Mouse (Mus musculus) thymus, adult 2 months (tissue): ENCODE results near the gene Nlgn1. TPM values are rescaled to one million over a fixed set of nuclear protein-coding genes. Genes with fewer than 3 reads are reported as not detected.

ENCODE experiments used
- DNase-seq: peaks from one replicate; pipeline ENCODE4 v3.0.0; 2021
- H3K27ac ChIP-seq: fragments of 200-500 bp; 2 replicates; pipeline ENCODE4 v1.5.1; 2012; ENCODE audit warnings: low read length, control low read depth; ENCODE audit not compliant: control insufficient read depth, insufficient read depth
- H3K27me3 ChIP-seq: fragments of 200-500 bp; 2 replicates; pipeline ENCODE4 v1.6.1; 2012; ENCODE audit warnings: mild to moderate bottlenecking, low read length, moderate library complexity, mixed read lengths; ENCODE audit not compliant: control insufficient read depth, insufficient read depth
- H3K36me3 ChIP-seq: fragments of 200-500 bp; 2 replicates; pipeline ENCODE4 v1.6.1; 2012; ENCODE audit warnings: mild to moderate bottlenecking, low read length, moderate library complexity; ENCODE audit not compliant: control insufficient read depth, insufficient read depth
- H3K4me1 ChIP-seq: fragments of 200-500 bp; replicated peaks from 2 replicates; pipeline ENCODE4 v1.6.1; 2012; ENCODE audit warnings: low read length; ENCODE audit not compliant: control insufficient read depth, insufficient read depth
- H3K4me3 ChIP-seq: fragments of 200-500 bp; 2 replicates; pipeline ENCODE4 v1.5.1; 2012; ENCODE audit warnings: mild to moderate bottlenecking, low read length, control low read depth, moderate library complexity; ENCODE audit not compliant: control insufficient read depth, insufficient read depth
- CTCF ChIP-seq: fragments of 200-500 bp; IDR thresholded peaks from 2 replicates; pipeline ENCODE4 v1.5.1; 2012; ENCODE audit warnings: mild to moderate bottlenecking, control low read depth, low read length, moderate library complexity, borderline replicate concordance; ENCODE audit not compliant: control insufficient read depth, poor library complexity, insufficient read depth; ENCODE audit errors: extremely low read depth
- POLR2A ChIP-seq: fragments of 200-500 bp; IDR thresholded peaks from 2 replicates; pipeline ENCODE4 v1.6.1; 2012; ENCODE audit warnings: mild to moderate bottlenecking, low read length, control low read depth, moderate library complexity; ENCODE audit not compliant: control insufficient read depth, poor library complexity, insufficient read depth; ENCODE audit errors: extremely low read depth
- WGBS: fragments of 180-500 bp; shearing (Covaris S2); methylation state at CpG from one replicate; pipeline ENCODE4 v1.1.7; 2018; 5-methylcytosine and 5-hydroxymethylcytosine counted together
- polyA plus RNA-seq: library from polyadenylated mRNA; depleted of rRNA; stranded (reverse); fragments of >200 nt; gene quantifications from 2 replicates; pipeline ENCODE4 v1.2.3, GENCODE M21; 2012

Nlgn1 gene
- polyA plus RNA-seq, 1 experiment, result 0.96 TPM

GRCm38 (mm10) chr3:26174257-26174656, 158.0 kb downstream of the Nlgn1 start:
- 76% methylated on average over 5 of the region's 5 CpGs for WGBS
- no peak overlapping the region for H3K27ac ChIP-seq
- TF ChIP-seq CTCF (no peak), POLR2A (no peak)
- H3K4me3 ChIP-seq, result no peak overlapping the region
- H3K36me3 ChIP-seq, result no peaks in the 10 kb centered on the region
- no peaks in the 10 kb centered on the region for H3K27me3 ChIP-seq
- DNase-seq, result no peak
- H3K4me1 ChIP-seq, result no peaks in the 10 kb centered on the region

DNA sequence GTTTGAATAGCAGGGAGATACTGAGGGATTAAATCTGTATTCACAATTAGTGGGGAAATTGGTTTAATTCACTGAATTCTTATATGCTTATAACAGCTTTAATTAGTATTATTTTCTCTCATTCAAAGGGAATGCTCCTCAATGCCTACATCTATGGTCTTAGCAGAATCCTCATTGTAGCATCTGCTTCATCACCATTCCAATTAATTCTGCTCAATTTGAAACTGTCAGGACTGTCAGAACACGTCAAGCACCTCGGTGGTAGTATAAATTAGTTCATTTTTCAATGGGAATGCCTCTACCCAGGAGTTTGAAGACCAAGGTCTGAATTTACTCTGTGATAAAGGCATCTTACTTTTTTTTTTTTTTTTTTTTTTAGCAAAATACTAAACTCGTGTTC, 158.6 kb downstream of the Nlgn1 start:
- WGBS, result 73% methylated on average over 3 of the region's 3 CpGs
- H3K27ac ChIP-seq, result no peak overlapping the region
- H3K27me3 ChIP-seq, result no peaks in the 10 kb centered on the region
- no peak for DNase-seq
- TF ChIP-seq CTCF, result no peak
- no peak for TF ChIP-seq POLR2A
- no peaks in the 10 kb centered on the region for H3K36me3 ChIP-seq
- no peaks in the 10 kb centered on the region for H3K4me1 ChIP-seq
- no peak overlapping the region for H3K4me3 ChIP-seq

- H3K4me1 ChIP-seq, result no peaks in the 10 kb centered on the region
- no peak for TF ChIP-seq POLR2A
- no peak for TF ChIP-seq CTCF
- DNase-seq, result no peak
- H3K4me3 ChIP-seq, result no peak overlapping the region
- no peaks in the 10 kb centered on the region for H3K27me3 ChIP-seq
- no peaks in the 10 kb centered on the region for H3K36me3 ChIP-seq
- 93% methylated on average over 8 of the region's 8 CpGs for WGBS
- H3K27ac ChIP-seq, result no peak overlapping the region
These were observed 165.5 kb downstream of the Nlgn1 start for GRCm38 (mm10) chr3:26166711-26167110.

GRCm38 (mm10) chr3:26153782-26154181, 178.5 kb downstream of the Nlgn1 start:
- no peak overlapping the region for H3K27ac ChIP-seq
- H3K27me3 ChIP-seq, result no peaks in the 10 kb centered on the region
- DNase-seq, result no peak
- no peaks in the 10 kb centered on the region for H3K4me1 ChIP-seq
- WGBS, result 4% methylated on average over 9 of the region's 9 CpGs
- no peaks in the 10 kb centered on the region for H3K36me3 ChIP-seq
- no peak for TF ChIP-seq CTCF
- TF ChIP-seq POLR2A, result no peak
- H3K4me3 ChIP-seq, result no peak overlapping the region

DNA sequence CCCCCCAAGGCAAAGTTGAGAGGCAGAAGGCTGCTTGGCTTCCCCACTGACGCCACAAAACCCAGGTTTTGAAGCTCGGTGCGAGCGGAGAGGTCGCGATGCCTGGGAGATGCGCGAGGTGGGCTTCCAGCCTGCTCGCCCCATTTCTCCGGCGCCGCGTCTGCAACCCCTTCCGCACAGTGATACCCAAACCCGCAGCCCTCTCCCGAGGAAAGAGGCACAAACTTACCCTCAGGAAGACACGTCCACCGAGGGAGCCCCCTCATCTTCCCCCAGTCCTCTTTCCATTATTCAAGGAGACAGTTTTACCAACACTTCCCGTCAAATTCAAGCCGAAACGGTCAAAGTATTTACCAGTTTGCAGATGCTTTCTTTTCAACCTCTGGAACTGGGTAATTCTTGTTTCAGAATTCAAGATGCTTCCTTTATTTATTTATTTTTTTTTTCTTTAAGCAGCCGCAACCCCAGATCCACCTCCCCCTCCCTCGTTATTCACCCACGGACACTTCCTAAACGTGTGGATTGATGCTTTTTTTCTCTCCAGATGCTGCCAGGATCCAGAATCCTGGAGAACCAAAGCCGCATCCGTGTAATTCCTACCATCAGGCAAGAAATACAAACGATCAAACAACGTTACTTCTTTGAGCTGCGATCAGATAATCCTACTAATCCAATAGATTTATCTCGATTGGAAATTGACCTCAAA, 179.1 kb downstream of the Nlgn1 start:
- Histone ChIP-seq H3K4me3 (no peak overlapping the region), H3K27me3 (no peaks in the 10 kb centered on the region), H3K36me3 (no peaks in the 10 kb centered on the region), H3K4me1 (no peaks in the 10 kb centered on the region), H3K27ac (no peak overlapping the region)
- no peak for TF ChIP-seq CTCF
- TF ChIP-seq POLR2A, result no peak
- 3% methylated on average over 31 of the region's 31 CpGs for WGBS
- DNase-seq, result no peak

DNA sequence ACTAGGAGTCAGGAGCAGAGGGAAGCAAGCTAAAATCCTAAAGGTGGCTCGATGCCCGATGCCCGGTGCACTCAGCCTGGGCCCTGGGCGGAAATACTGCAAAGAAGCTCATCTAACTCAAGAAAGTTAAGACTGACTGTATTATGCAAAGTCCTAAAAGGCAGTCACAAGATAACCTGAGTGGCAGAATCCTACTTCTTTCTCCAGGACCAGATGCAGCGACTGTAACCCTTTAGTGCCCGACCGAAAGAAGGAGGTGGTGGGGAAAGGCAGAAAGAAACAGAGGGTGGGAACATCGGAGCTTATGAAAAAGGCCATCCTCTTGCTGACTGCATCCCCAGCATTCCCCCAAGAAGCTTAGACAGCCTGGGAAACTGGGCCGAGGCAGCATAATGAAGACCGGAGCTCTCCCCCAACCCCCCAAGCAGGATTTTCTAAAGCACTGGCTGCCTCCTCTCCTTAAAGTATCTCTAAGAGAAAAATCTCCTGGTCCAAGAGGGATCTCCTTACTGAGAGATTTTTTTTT, 179.7 kb downstream of the Nlgn1 start:
- no peak overlapping the region for H3K4me3 ChIP-seq
- no peak for TF ChIP-seq CTCF
- H3K27ac ChIP-seq, result no peak overlapping the region
- WGBS, result 8% methylated on average over 10 of the region's 10 CpGs
- no peaks in the 10 kb centered on the region for H3K27me3 ChIP-seq
- DNase-seq, result no peak
- no peaks in the 10 kb centered on the region for H3K36me3 ChIP-seq
- H3K4me1 ChIP-seq, result no peaks in the 10 kb centered on the region
